Mouse (Mus musculus): Measurements from ENCODE around the gene Islr. TPM values are rescaled to one million over a fixed set of nuclear protein-coding genes. Genes with fewer than 3 reads are reported as not detected.

The Islr gene
- polyA plus RNA-seq, 1 experiment from 2014 or later = 26.2 TPM

DNA sequence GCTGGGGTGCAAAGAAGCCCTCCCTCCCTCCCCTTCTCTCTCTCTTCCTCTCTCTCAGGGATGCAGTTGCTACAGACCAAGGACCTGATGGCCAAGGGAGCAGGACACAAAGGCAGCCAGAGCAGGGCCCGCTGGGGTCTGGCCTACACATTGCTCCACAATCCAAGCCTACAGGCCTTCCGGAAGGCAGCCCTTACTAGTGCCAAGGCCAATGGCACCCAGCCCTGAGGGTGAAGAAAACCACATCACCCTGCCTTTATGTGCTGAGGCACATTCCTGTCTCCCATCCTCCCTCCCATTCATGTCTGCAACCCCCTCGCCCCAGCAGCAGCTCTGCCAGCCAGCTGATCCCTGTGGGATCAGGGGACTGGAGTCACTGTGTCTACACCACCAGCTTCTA, 51.0 kb downstream of the Islr start:
- H3K27me3 ChIP-seq (ENCODE audit: control insufficient read depth, insufficient read depth, low read depth, low read length) = no peaks in the 10 kb centered on the region
- no peak overlapping the region for H3K4me3 ChIP-seq (ENCODE audit: low read depth, low read length)
- WGBS = 90% methylated on average over 3 of the region's 3 CpGs

DNA sequence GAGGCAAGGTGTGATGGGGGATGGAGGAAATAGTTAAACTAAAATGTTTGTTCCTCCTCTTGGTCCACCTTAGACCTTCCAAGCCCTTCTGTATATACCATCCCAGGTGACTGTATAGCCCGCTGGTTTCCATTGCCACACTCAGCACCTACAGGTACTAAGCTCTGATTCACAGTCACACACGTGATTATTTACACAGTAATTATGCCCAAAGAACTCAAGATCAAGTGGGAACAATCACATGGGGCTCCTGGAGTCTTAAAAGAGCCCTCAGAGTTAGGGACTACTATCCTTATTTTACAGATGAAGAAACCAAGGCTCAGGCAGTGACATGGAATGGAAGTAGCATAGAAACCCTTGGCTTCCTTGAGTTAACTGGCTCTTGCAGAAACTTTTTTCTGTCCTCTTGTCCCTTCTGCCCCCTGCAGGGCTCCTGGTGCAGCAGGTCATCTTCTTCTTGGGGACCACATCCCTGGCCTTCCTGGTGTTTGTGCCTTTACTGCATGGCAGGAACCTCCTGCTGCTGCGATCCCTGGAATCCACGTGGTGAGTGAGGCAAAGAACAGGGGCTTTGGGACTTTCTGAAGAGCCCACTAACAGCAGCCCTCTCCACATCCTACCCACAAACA, 53.3 kb downstream of the Islr start:
- WGBS = 72% methylated on average over 4 of the region's 4 CpGs
- H3K4me3 ChIP-seq (ENCODE audit: low read depth, low read length) = no peak overlapping the region
- no peaks in the 10 kb centered on the region; the same call in 1 of the 2 replicates for H3K4me1 ChIP-seq (ENCODE audit: control insufficient read depth, insufficient read depth, low read length)
- ATAC-seq = no peak
- no peaks in the 10 kb centered on the region for H3K27me3 ChIP-seq (ENCODE audit: control insufficient read depth, insufficient read depth, low read depth, low read length)
- no peak overlapping the region for H3K4me2 ChIP-seq (ENCODE audit: low read length)
- H3K27ac ChIP-seq (ENCODE audit: low read length) = no peak overlapping the region
- H3K9ac ChIP-seq (ENCODE audit: low read depth, low read length) = no peak overlapping the region
- no peaks in the 10 kb centered on the region for H3K36me3 ChIP-seq (ENCODE audit: control insufficient read depth, insufficient read depth, low read length)
- no peaks in the 10 kb centered on the region for H3K9me3 ChIP-seq (replicated peaks; ENCODE audit: control insufficient read depth, low read length, poor library complexity, severe bottlenecking)

More for the DNA sequence above, 51.0 kb downstream of the Islr start:
- Histone ChIP-seq H3K27ac (ENCODE audit: low read length) (no peak overlapping the region), H3K9ac (ENCODE audit: low read depth, low read length) (no peak overlapping the region), H3K4me1 (ENCODE audit: control insufficient read depth, insufficient read depth, low read length) (no peaks in the 10 kb centered on the region; the same call in 1 of the 2 replicates), H3K4me2 (ENCODE audit: low read length) (no peak overlapping the region), H3K9me3 (replicated peaks; ENCODE audit: control insufficient read depth, low read length, poor library complexity, severe bottlenecking) (no peaks in the 10 kb centered on the region), H3K36me3 (ENCODE audit: control insufficient read depth, insufficient read depth, low read length) (no peaks in the 10 kb centered on the region)
- no peak for ATAC-seq

- no peak overlapping the region for H3K27ac ChIP-seq (ENCODE audit: low read length)
- ATAC-seq = no peak
- no peaks in the 10 kb centered on the region for H3K4me1 ChIP-seq (ENCODE audit: control insufficient read depth, insufficient read depth, low read length)
- H3K9ac ChIP-seq (ENCODE audit: low read depth, low read length) = no peak overlapping the region
- no peak overlapping the region for H3K4me2 ChIP-seq (ENCODE audit: low read length)
- no peaks in the 10 kb centered on the region for H3K27me3 ChIP-seq (ENCODE audit: control insufficient read depth, insufficient read depth, low read depth, low read length)
- no peak overlapping the region for H3K4me3 ChIP-seq (ENCODE audit: low read depth, low read length)
- no peaks in the 10 kb centered on the region for H3K36me3 ChIP-seq (ENCODE audit: control insufficient read depth, insufficient read depth, low read length)
- H3K9me3 ChIP-seq (replicated peaks; ENCODE audit: control insufficient read depth, low read length, poor library complexity, severe bottlenecking) = no peaks in the 10 kb centered on the region
- 71% methylated on average over 2 of the region's 2 CpGs for WGBS
Measured at GRCm38 (mm10) chr9:58148806-58149205, 55.3 kb downstream of the Islr start.

GRCm38 (mm10) chr9:58145417-58145816, 58.7 kb downstream of the Islr start:
- no peaks in the 10 kb centered on the region for H3K36me3 ChIP-seq (ENCODE audit: control insufficient read depth, insufficient read depth, low read length)
- H3K4me2 ChIP-seq (ENCODE audit: low read length) = no peak overlapping the region
- no peak overlapping the region for H3K27ac ChIP-seq (ENCODE audit: low read length)
- no peaks in the 10 kb centered on the region for H3K27me3 ChIP-seq (ENCODE audit: control insufficient read depth, insufficient read depth, low read depth, low read length)
- H3K4me3 ChIP-seq (ENCODE audit: low read depth, low read length) = no peak overlapping the region
- no peak for ATAC-seq
- no peaks in the 10 kb centered on the region for H3K9me3 ChIP-seq (replicated peaks; ENCODE audit: control insufficient read depth, low read length, poor library complexity, severe bottlenecking)
- H3K4me1 ChIP-seq (ENCODE audit: control insufficient read depth, insufficient read depth, low read length) = no peaks in the 10 kb centered on the region
- 86% methylated on average over 5 of the region's 5 CpGs for WGBS
- H3K9ac ChIP-seq (ENCODE audit: low read depth, low read length) = no peak overlapping the region

- no peaks in the 10 kb centered on the region for H3K27me3 ChIP-seq (ENCODE audit: control insufficient read depth, insufficient read depth, low read depth, low read length)
- no peaks in the 10 kb centered on the region for H3K4me1 ChIP-seq (ENCODE audit: control insufficient read depth, insufficient read depth, low read length)
- H3K4me2 ChIP-seq (ENCODE audit: low read length) = no peak overlapping the region
- 33% methylated on average over 1 of the region's 1 CpGs for WGBS
- H3K36me3 ChIP-seq (ENCODE audit: control insufficient read depth, insufficient read depth, low read length) = no peaks in the 10 kb centered on the region
- H3K4me3 ChIP-seq (ENCODE audit: low read depth, low read length) = no peak overlapping the region
- no peak for ATAC-seq
- H3K27ac ChIP-seq (ENCODE audit: low read length) = no peak overlapping the region
- H3K9me3 ChIP-seq (replicated peaks; ENCODE audit: control insufficient read depth, low read length, poor library complexity, severe bottlenecking) = no peaks in the 10 kb centered on the region
- no peak overlapping the region for H3K9ac ChIP-seq (ENCODE audit: low read depth, low read length)
Measured at GRCm38 (mm10) chr9:58144664-58145063, 59.4 kb downstream of the Islr start.

DNA sequence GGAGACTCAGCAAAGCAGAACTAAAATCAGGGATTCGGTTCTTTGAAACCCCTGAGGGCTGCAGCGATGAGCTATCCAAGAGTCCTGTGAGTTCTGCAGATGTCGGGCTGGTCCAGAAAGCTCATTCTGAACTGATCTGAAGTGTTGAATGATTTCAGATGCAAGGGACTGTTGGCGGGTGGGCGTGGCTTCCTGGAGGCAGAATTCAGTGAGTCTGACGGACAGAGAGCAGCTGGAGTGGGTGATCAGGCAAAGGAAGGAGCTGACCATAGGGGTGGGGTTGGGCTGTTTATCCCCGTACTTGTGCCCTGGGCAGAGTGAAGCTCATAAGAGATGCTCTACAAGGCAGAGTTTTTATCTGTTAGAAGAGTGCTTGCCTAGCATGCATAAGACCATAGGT, 60.7 kb downstream of the Islr start:
- ATAC-seq = no peak

GRCm38 (mm10) chr9:58139947-58140346, 64.2 kb downstream of the Islr start:
- H3K9me3 ChIP-seq (replicated peaks; ENCODE audit: control insufficient read depth, low read length, poor library complexity, severe bottlenecking) = no peaks in the 10 kb centered on the region
- H3K27ac ChIP-seq (ENCODE audit: low read length) = no peak overlapping the region
- no peak overlapping the region for H3K4me3 ChIP-seq (ENCODE audit: low read depth, low read length)
- peak; percentile 42; the same call in 1 of the 2 replicates for ATAC-seq
- H3K27me3 ChIP-seq (ENCODE audit: control insufficient read depth, insufficient read depth, low read depth, low read length) = no peaks in the 10 kb centered on the region
- H3K9ac ChIP-seq (ENCODE audit: low read depth, low read length) = no peak overlapping the region
- no peak overlapping the region for H3K4me2 ChIP-seq (ENCODE audit: low read length)
- 32% methylated on average over 6 of the region's 6 CpGs for WGBS
- H3K36me3 ChIP-seq (ENCODE audit: control insufficient read depth, insufficient read depth, low read length) = no peaks in the 10 kb centered on the region
- no peaks in the 10 kb centered on the region for H3K4me1 ChIP-seq (ENCODE audit: control insufficient read depth, insufficient read depth, low read length)

More for the DNA sequence above, 60.7 kb downstream of the Islr start:
- Histone ChIP-seq H3K4me2 (ENCODE audit: low read length) (no peak overlapping the region), H3K4me1 (ENCODE audit: control insufficient read depth, insufficient read depth, low read length) (no peaks in the 10 kb centered on the region), H3K9me3 (replicated peaks; ENCODE audit: control insufficient read depth, low read length, poor library complexity, severe bottlenecking) (no peaks in the 10 kb centered on the region), H3K9ac (ENCODE audit: low read depth, low read length) (no peak overlapping the region), H3K27me3 (ENCODE audit: control insufficient read depth, insufficient read depth, low read depth, low read length) (no peaks in the 10 kb centered on the region), H3K36me3 (ENCODE audit: control insufficient read depth, insufficient read depth, low read length) (no peaks in the 10 kb centered on the region), H3K4me3 (ENCODE audit: low read depth, low read length) (no peak overlapping the region), H3K27ac (ENCODE audit: low read length) (no peak overlapping the region)
- 29% methylated on average over 7 of the region's 7 CpGs for WGBS

DNA sequence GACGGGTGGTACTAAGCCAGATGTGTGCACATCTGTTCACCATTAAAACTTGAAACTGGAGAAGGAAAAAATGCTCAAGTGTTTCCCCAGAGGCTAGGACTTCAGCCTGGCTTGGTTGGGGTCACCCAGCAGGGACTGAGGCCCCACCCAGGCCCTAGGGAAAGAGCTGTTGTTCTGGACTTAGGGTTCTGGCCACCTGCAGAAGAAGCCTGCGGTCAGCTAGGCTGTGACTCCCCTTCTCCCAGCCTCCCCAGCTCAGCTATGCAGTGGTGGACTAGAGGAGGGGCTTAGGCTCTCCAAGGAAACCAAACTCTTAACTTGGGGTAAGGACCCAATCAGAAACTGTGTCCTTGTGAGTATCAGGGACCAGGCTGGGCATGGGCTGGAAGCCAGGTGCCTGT, 68.2 kb downstream of the Islr start:
- 0 out of 2 replicates have a peak, but pooled peaks cover 2% of the 10 kb centered on the region for H3K27me3 ChIP-seq (ENCODE audit: control insufficient read depth, insufficient read depth, low read depth, low read length)
- no peak overlapping the region for H3K4me2 ChIP-seq (ENCODE audit: low read length)
- no peak overlapping the region for H3K27ac ChIP-seq (ENCODE audit: low read length)
- no peak overlapping the region for H3K4me3 ChIP-seq (ENCODE audit: low read depth, low read length)
- H3K4me1 ChIP-seq (ENCODE audit: control insufficient read depth, insufficient read depth, low read length) = peaks cover 8% of the 10 kb centered on the region
- no peak for ATAC-seq
- no peaks in the 10 kb centered on the region for H3K36me3 ChIP-seq (ENCODE audit: control insufficient read depth, insufficient read depth, low read length)
- H3K9me3 ChIP-seq (replicated peaks; ENCODE audit: control insufficient read depth, low read length, poor library complexity, severe bottlenecking) = no peaks in the 10 kb centered on the region
- WGBS = 52% methylated on average over 2 of the region's 2 CpGs
- no peak overlapping the region for H3K9ac ChIP-seq (ENCODE audit: low read depth, low read length)

- no peak overlapping the region for H3K4me3 ChIP-seq (ENCODE audit: low read depth, low read length)
- no peaks in the 10 kb centered on the region for H3K9me3 ChIP-seq (replicated peaks; ENCODE audit: control insufficient read depth, low read length, poor library complexity, severe bottlenecking)
- H3K4me1 ChIP-seq (ENCODE audit: control insufficient read depth, insufficient read depth, low read length) = peaks cover 8% of the 10 kb centered on the region
- 0 out of 2 replicates have a peak, but pooled peaks cover 2% of the 10 kb centered on the region for H3K27me3 ChIP-seq (ENCODE audit: control insufficient read depth, insufficient read depth, low read depth, low read length)
- ATAC-seq = no peak
- H3K9ac ChIP-seq (ENCODE audit: low read depth, low read length) = no peak overlapping the region
- H3K4me2 ChIP-seq (ENCODE audit: low read length) = no peak overlapping the region
- H3K27ac ChIP-seq (ENCODE audit: low read length) = no peak overlapping the region
- 31% methylated on average over 7 of the region's 7 CpGs for WGBS
- no peaks in the 10 kb centered on the region for H3K36me3 ChIP-seq (ENCODE audit: control insufficient read depth, insufficient read depth, low read length)
Measured at GRCm38 (mm10) chr9:58134906-58135305, 69.2 kb downstream of the Islr start.
